Mouse (Mus musculus) megakaryocyte-erythroid progenitor cell, adult 5-6 weeks (primary cell): ENCODE measurements at regions not wholly inside any gene's neighbourhood (a gene's known extent, or its start where the extent isn't known, plus 50 kb on each side); places are given as distances from the start of the nearest gene placed in this dataset.
A peak's percentile ranks its signal among the peaks of the same experiment; 100 is the strongest.

Experiments
- ATAC-seq: replicated peaks from 2 replicates; pipeline ENCODE4 v1.8.0; 2016; ENCODE audit warnings: mild to moderate bottlenecking, inconsistent platforms; ENCODE audit not compliant: severe bottlenecking, poor library complexity, low FRiP score, low TSS enrichment

DNA sequence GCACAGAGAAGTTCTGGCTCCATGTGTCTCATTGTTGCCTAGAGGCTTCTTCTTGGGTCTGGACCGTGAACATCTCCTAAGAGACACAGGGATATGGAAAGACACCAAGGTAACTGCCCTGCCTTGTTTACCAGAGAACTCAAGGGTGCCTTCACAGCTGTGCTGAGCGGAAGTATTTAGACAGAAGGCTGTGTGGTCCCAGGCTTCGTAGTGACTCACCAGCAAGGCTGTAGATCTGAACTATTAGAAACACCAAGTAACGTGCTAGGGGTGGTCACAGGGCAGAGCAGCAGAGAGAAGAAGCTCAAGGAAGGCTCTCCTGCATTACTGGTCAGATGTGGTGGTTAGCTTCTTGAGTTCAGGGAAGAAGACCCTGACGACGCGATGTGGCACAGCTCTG is 51.6 kb upstream of the Lpp start:
- no peak for ATAC-seq

DNA sequence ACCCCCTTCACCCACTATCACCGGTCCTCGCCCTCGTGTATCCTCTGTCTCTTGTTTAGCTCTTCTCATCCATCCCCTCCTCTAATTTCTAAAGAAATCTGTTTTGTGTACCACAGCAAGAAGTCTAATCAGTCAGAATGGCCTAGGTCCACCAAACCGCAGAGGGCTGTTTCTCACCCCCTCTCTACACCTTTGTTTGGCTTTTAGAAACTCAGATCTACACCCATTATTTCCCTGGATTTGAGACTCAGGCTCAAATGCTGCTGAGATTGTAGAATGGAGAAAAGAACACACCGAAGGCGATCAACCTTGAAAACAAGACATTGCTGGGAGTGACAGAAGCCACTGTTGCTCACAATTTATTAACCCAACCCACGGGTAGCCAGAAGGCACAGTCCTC is 52.7 kb upstream of the Lpp start:
- ATAC-seq = no peak

GRCm38 (mm10) chr16:24339320-24340265 is 53.7 kb upstream of the Lpp start:
- no peak for ATAC-seq

DNA sequence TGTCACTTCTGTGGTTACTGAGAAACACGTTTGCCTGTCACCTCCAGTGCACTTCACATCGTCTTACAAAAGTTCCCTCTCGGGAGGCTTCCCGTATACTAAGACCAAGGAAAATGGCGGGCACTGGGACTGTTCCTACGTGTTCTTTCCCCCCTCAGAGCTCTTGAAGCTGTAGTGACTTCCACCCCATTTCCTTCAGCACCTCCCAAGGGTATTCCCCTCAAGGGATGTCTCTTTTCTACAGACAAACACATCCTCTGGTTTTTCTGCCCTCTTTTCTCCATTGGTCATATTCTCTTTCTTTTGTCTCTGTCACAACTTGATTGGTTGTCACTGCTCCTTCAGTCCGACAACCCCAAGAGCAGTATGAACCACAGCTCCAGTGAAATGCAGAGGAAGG is 54.9 kb upstream of the Lpp start:
- ATAC-seq = no peak

GRCm38 (mm10) chr16:24334389-24334788 is 58.9 kb upstream of the Lpp start:
- ATAC-seq = no peak

GRCm38 (mm10) chr16:24331446-24332020 is 61.8 kb upstream of the Lpp start:
- ATAC-seq = no peak

GRCm38 (mm10) chr16:24326571-24326970 is 66.7 kb upstream of the Lpp start:
- ATAC-seq = no peak

- no peak for ATAC-seq
Observed at GRCm38 (mm10) chr16:24326046-24326445, 67.3 kb upstream of the Lpp start.

DNA sequence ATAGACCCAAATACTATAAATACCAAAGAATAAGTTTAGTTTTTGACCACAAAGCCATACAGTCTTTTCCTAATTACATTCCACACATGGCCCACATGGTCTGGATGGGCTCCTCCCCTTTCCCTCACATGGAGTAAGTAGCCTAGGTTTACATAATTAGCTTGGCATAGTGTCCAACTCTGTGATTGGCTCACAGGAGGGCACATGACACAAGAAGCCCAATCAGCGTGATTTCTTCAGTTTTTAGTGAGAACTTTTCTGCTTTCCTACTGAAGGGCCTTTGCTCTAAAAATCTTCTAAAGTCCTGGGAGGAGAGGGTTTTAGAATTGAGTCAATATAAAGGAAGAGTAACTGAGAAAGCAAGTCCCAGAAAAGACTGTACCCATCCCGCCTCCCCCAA is 68.4 kb upstream of the Lpp start:
- no peak for ATAC-seq

- no peak for ATAC-seq
Observed at GRCm38 (mm10) chr16:24318723-24319437, 74.4 kb upstream of the Lpp start.

DNA sequence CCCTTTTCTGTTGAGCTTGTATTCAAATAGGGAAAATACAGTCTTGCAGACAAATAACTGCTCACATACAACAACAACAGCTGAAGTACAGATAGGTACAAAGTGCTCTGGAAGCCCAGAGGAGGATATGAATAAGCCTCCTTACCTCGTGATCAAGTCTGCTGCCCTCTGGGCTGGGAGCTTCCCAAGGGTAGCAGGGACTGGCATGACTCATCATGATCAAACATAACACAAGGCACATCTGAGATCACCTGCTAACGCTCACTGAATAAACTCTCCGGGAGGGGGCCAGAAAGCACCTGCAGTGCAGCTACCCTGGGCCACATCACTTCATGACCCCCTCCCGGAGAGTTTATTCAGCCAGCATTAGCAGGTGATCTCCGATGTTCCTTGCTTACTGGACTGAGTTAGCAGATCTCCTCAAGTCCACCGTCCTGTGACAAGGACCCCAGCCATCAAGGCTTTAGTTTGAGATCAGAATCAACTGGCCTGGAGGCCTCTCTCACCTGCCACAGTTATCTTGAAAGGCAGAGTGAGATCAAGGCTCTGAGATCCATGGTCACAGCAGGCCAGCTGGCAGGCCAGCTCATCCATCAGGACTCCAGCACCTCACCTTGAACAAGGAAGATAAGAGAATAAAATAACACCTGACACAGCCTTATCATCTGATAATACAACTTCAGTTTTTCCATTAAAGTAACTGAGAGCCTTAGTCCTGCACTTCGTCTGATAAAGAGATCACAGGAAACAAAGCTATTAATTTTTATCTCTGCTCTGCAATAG is 79.6 kb upstream of the Lpp start:
- 0 out of 2 replicates have a peak, but pooled peaks have one; percentile 41 for ATAC-seq

- no peak for ATAC-seq
Observed at GRCm38 (mm10) chr16:24305391-24305790, 87.9 kb upstream of the Lpp start.

DNA sequence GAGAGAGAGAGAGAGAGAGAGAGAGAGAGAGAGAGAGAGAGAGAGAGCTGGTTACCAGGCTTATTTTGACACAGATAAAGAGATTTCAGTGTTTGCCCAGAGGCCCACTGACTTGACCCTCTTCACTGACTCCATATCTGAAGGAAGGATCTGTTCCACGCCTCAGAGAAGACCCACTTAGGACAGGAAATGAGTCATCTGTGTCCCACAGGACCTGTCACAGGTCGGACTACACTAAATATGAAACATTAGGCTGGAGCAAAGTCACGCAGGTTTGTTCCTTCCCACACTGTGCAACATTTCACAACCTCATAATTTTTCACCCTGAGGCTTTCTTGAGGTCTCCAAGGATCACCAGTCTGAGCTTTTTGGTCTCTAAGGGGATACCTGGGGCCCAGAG is 96.5 kb upstream of the Lpp start:
- no peak for ATAC-seq

DNA sequence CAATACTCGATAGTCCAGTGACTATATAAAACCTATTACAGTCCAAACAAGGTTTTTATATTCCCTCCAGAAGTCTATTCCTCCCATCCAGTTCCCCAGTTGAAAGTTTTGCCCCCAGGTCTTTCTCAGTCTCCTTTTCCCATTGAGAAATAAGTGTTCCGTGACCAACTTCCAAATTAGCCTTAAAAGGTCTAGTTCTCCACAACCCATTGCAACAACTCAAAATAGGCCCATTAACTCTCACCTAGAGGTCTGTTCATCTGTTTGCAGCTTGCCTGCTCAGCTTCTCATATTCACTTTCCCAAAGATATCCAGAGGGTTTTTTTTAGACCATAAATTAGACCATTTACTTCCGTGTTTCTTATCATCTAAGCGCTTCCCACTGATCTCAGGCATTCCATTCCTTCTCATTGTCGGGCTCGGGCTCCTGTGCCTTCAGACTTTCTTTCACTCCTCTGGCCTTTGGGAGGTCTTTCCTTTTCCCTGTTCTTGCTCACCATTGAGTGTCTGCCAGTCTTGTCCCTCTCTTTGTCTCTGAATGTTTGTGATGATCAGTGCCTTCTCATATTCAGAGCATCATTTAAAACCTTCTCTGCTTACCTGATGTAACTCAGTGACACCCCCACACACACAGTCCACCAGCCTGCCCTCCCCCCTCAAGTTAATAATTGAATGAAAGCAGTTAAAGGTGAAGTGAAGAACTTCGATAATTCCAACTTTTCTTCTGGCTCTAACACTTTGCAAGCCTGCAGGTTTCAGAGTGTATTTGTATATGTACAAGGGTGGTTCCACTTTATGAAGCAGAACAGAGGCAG is 97.5 kb upstream of the Lpp start:
- ATAC-seq = no peak

GRCm38 (mm10) chr16:24284215-24284614 is 109.1 kb upstream of the Lpp start:
- ATAC-seq = no peak

DNA sequence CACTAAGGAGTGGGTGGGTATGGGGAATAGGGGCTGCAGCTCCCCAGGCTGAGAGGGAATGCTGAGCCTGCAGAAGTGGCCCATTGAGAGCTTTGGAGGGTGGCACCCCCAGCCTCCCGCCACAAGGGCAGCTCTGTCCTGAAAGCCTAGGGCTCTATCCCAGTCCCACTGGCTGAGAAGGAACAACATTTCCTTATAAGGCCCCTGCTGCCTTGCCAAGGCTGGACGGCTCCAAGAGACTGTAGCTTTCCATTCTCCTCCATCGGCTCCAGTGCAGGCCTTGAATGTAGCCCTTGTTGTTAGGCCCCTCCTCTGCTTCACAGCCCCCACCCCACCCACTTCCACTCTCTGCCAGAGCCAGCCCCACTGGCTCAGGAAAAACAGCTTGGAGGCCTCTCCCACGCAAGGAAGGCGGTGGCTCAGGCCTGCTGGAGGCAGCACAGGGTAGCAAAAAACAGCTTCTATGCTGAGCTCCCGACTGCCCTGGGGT is 111.1 kb upstream of the Lpp start:
- no peak for ATAC-seq

DNA sequence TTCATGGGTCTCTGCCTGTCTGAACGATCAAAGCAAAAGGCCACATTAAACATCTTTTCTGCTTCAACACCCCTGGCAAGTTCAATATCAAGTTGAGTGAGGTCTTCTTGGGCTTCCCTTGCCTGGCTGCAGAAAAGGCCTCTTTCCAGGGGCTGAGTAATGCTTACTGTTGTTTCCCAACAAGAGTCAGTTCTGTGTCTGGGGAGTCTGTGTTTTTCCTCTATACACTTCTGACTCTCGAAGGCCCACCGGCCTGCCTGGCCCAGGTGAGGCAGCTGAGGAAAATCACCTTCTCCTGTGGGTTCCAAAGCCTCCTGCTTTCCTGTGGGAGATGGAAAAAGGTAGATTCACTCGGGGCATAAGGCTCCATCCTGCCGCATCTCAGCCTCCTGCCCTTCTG is 111.7 kb upstream of the Lpp start:
- no peak for ATAC-seq

DNA sequence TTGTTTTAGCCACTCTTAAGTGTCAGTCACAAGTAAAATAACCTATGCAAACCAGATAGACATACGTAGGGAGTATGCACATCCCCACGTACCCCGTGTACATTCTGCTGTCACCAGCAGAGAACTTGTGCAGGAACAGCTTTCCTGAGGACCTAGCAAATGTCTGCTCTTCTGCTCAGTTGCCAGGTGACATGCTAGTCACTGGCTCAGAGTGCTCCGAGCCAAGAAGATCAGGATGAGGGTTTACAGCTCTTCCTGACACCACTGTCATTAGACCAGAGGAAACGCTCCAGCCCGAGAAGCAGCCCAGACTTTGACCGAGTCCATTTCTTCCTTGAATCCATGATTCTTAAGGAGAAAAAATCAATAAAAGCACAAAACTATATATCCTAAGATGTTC is 115.5 kb upstream of the Lpp start:
- no peak for ATAC-seq

DNA sequence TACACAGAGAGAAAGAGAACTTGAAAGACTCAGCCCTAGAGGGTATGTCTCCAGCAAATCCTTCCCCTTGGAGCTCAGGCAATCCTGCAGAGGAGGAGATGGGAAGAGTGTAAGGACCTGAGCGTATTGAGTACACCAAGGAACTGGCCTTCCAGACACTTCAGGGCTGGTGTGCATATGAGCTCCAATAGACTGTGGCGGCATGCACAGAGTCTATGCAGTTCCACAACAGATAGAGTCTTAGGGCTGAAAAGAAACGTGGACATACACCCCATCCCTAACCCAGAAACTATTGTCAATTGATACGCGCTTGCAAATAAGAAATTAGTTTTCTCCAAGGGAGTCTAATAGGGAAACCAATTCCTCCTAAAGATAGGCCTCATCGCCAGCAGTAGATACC is 130.6 kb upstream of the Lpp start:
- ATAC-seq = no peak
